Mouse (Mus musculus): ENCODE results near the gene Slc25a33.

- TF ChIP-seq CTCF (IDR thresholded peaks at IDR 0.05; ENCODE audit: borderline replicate concordance, insufficient read depth, low read depth, low read length) (no peak), POLR2A (IDR thresholded peaks at IDR 0.05; ENCODE audit: borderline replicate concordance, insufficient read depth, low read length) (no peak)
Measured at GRCm38 (mm10) chr4:149800172-149800464, 26.0 kb upstream of the Slc25a33 start.

Measured in cerebellum, adult 2 months (tissue).